Mouse (Mus musculus): ENCODE data around the gene Ypel2. TPM values are rescaled to one million over a fixed set of nuclear protein-coding genes. Genes with fewer than 3 reads are reported as not detected.

Gene Ypel2
- polyA plus RNA-seq, 1 experiment from 2014 or later, result 23.1 TPM

GRCm38 (mm10) chr11:87019431-87019830, 25.9 kb upstream of the Ypel2 start:
- Histone ChIP-seq H3K4me2 (no peak overlapping the region), H3K36me3 (no peaks in the 10 kb centered on the region), H3K9me3 (replicated peaks) (no peaks in the 10 kb centered on the region), H3K9ac (no peak overlapping the region), H3K27ac (no peak overlapping the region), H3K4me1 (replicated peaks) (no peaks in the 10 kb centered on the region), H3K4me3 (no peak overlapping the region), H3K27me3 (no peaks in the 10 kb centered on the region)
- no peak for ATAC-seq (replicated peaks; ENCODE audit: insufficient number of reproducible peaks, insufficient read depth, low FRiP score, low read depth)
- WGBS, result 82% methylated on average over 8 of the region's 8 CpGs

- no peaks in the 10 kb centered on the region for H3K4me1 ChIP-seq (replicated peaks)
- H3K27ac ChIP-seq, result no peak overlapping the region
- H3K4me2 ChIP-seq, result no peak overlapping the region
- no peak overlapping the region for H3K9ac ChIP-seq
- ATAC-seq (replicated peaks; ENCODE audit: insufficient number of reproducible peaks, insufficient read depth, low FRiP score, low read depth), result no peak
- H3K4me3 ChIP-seq, result no peak overlapping the region
- no peaks in the 10 kb centered on the region for H3K9me3 ChIP-seq (replicated peaks)
- H3K27me3 ChIP-seq, result no peaks in the 10 kb centered on the region
- H3K36me3 ChIP-seq, result no peaks in the 10 kb centered on the region
- WGBS, result 65% methylated on average over 4 of the region's 4 CpGs
Observed at GRCm38 (mm10) chr11:87018081-87018480, 24.6 kb upstream of the Ypel2 start.

GRCm38 (mm10) chr11:87015691-87016090, 22.2 kb upstream of the Ypel2 start:
- Histone ChIP-seq H3K4me1 (replicated peaks) (no peaks in the 10 kb centered on the region), H3K36me3 (no peaks in the 10 kb centered on the region), H3K9me3 (replicated peaks) (no peaks in the 10 kb centered on the region), H3K9ac (no peak overlapping the region), H3K27ac (no peak overlapping the region), H3K4me3 (no peak overlapping the region), H3K27me3 (no peaks in the 10 kb centered on the region), H3K4me2 (no peak overlapping the region)
- 73% methylated on average over 3 of the region's 3 CpGs for WGBS
- no peak for ATAC-seq (replicated peaks; ENCODE audit: insufficient number of reproducible peaks, insufficient read depth, low FRiP score, low read depth)

DNA sequence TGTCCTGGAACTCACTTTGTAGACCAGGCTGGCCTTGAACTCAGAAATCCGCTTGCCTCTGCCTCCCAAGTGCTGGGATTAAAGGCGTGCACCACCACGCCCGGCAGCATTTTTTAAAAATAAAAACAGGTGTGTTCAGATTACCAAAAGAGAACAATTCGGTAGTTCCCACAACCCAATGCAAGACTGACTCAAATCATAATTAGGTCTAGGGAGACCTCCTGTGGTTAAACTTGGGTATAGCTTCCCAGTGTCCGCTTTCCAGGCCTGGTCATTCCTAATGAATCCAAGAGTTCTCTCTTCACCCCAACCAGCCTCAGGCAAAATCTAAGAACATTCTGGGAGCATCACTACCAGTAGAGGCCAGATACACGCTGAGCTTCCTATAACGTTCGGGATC, 17.0 kb upstream of the Ypel2 start:
- ATAC-seq (replicated peaks; ENCODE audit: insufficient number of reproducible peaks, insufficient read depth, low FRiP score, low read depth), result 0 out of 2 replicates have a peak, but pooled peaks have one; percentile 43
- no peaks in the 10 kb centered on the region for H3K9me3 ChIP-seq (replicated peaks)
- H3K4me1 ChIP-seq (replicated peaks), result no peaks in the 10 kb centered on the region
- WGBS, result 18% methylated on average over 9 of the region's 9 CpGs
- no peak overlapping the region for H3K27ac ChIP-seq
- no peak overlapping the region for H3K9ac ChIP-seq
- H3K27me3 ChIP-seq, result no peaks in the 10 kb centered on the region
- H3K36me3 ChIP-seq, result no peaks in the 10 kb centered on the region
- H3K4me2 ChIP-seq, result no peak overlapping the region
- H3K4me3 ChIP-seq, result no peak overlapping the region

DNA sequence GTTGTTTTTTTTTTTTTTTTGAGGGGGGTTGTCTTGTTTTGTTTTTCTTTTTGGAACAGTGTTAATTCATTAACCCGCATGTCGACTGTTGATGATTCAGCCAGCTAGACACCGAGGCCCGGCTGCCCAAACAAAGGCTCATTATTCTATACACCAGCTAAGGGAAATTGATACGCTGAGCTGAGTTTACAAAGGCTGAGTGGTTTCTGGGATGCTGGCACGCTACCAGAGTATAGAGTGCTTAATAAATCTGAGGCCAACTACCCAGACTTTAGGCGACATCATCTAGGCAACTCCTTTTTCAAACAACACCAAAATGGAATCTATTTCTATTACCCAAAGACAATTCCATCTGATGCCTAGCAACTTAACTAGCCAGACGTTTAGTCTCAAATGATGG, 13.9 kb upstream of the Ypel2 start:
- no peaks in the 10 kb centered on the region for H3K36me3 ChIP-seq
- H3K27me3 ChIP-seq, result no peaks in the 10 kb centered on the region
- H3K9ac ChIP-seq, result no peak overlapping the region
- WGBS, result 51% methylated on average over 8 of the region's 8 CpGs
- no peak overlapping the region for H3K4me2 ChIP-seq
- no peak for ATAC-seq (replicated peaks; ENCODE audit: insufficient number of reproducible peaks, insufficient read depth, low FRiP score, low read depth)
- 0 out of 2 replicates have a peak overlapping the region, but pooled peaks have one; percentile 9 for H3K27ac ChIP-seq
- H3K9me3 ChIP-seq (replicated peaks), result no peaks in the 10 kb centered on the region
- H3K4me3 ChIP-seq, result no peak overlapping the region
- H3K4me1 ChIP-seq (replicated peaks), result peaks cover under 1% of the 10 kb centered on the region

- 57% methylated on average over 12 of the region's 12 CpGs for whole genome bisulfite sequencing
- H3K27ac ChIP-seq, result peak overlapping the region; percentile 61; the same call in 1 of the 2 replicates
- H3K4me2 ChIP-seq, result no peak overlapping the region
- H3K9ac ChIP-seq, result no peak overlapping the region
- peaks cover 5% of the 10 kb centered on the region for H3K4me1 ChIP-seq (replicated peaks)
- no peaks in the 10 kb centered on the region for H3K27me3 ChIP-seq
- ATAC-seq (replicated peaks; ENCODE audit: insufficient number of reproducible peaks, insufficient read depth, low FRiP score, low read depth), result no peak
- H3K4me3 ChIP-seq, result no peak overlapping the region
- no peaks in the 10 kb centered on the region for H3K36me3 ChIP-seq
- no peaks in the 10 kb centered on the region for H3K9me3 ChIP-seq (replicated peaks)
Observed at GRCm38 (mm10) chr11:87004960-87005755, 11.7 kb upstream of the Ypel2 start.

DNA sequence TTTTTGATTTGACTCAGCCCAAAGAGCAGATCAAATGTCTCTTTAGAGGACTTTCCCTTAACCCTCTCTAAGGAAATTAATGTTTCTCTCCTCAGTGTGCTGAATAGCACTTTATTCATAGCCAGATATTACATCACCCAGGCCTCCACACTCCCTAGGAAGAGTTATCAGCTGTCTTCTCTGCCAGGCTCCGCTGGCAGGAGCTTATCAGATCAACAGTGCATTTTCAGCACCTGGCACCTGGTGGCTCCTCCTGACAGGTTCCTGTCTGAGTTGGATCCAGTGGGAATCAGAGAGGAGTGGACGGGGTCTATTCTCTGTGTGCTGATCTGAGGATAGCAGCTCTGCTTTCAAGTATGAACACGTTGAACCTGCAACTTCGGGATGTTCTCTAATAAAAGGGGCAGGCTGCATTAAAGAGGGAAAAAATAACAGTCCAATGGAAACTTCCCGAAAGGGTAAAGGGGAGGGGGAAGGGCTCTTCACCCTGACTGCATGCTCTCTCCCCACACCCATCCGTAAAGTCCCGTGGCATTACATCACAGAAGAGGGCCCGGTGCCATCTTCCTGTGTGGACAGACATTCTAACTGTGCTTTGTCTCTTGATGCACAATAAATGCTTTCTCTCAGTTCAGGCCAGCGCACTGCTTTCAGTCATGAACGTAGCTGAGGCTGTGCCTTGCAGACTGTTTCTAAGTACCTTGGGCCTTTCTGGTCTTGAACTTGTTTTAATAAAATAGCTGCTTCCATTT, 8.7 kb upstream of the Ypel2 start:
- no peak for ATAC-seq (replicated peaks; ENCODE audit: insufficient number of reproducible peaks, insufficient read depth, low FRiP score, low read depth)
- Histone ChIP-seq H3K27ac (peak overlapping the region; percentile 8; the same call in 1 of the 2 replicates), H3K4me3 (no peak overlapping the region), H3K36me3 (no peaks in the 10 kb centered on the region), H3K4me1 (replicated peaks) (peaks cover 5% of the 10 kb centered on the region), H3K9ac (no peak overlapping the region), H3K27me3 (no peaks in the 10 kb centered on the region), H3K4me2 (no peak overlapping the region), H3K9me3 (replicated peaks) (no peaks in the 10 kb centered on the region)
- 52% methylated on average over 10 of the region's 10 CpGs for WGBS

- H3K36me3 ChIP-seq, result no peaks in the 10 kb centered on the region
- no peaks in the 10 kb centered on the region for H3K9me3 ChIP-seq (replicated peaks)
- H3K9ac ChIP-seq, result no peak overlapping the region
- no peak overlapping the region for H3K27ac ChIP-seq
- H3K27me3 ChIP-seq, result no peaks in the 10 kb centered on the region
- H3K4me1 ChIP-seq (replicated peaks), result peaks cover 5% of the 10 kb centered on the region
- no peak overlapping the region for H3K4me3 ChIP-seq
- H3K4me2 ChIP-seq, result no peak overlapping the region
- 68% methylated on average over 8 of the region's 8 CpGs for WGBS
- ATAC-seq (replicated peaks; ENCODE audit: insufficient number of reproducible peaks, insufficient read depth, low FRiP score, low read depth), result no peak
Observed at GRCm38 (mm10) chr11:87001217-87001616, 7.7 kb upstream of the Ypel2 start.

DNA sequence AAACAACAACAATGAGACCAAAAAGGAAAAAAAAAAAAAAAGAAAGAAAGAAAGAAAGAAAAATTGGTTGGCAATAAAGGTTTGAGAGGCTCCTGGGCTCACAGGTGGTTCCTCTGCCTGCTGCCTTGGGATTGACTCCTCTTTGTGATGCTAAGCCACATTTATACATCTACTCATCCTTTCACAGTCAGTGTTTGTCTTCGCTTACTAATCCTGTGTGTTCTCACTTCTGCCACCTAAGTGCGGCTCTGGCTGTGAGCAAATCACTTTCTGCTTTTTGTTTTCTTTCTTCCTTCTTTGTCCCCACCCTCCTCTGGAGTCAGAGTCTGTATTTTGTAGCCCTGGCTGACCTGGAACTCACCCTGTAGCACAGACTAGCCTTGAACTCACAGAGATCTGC, 2.8 kb upstream of the Ypel2 start:
- no peaks in the 10 kb centered on the region for H3K9me3 ChIP-seq (replicated peaks)
- H3K4me3 ChIP-seq, result no peak overlapping the region
- H3K9ac ChIP-seq, result no peak overlapping the region
- peak overlapping the region; percentile 35; the same call in 1 of the 2 replicates for H3K27ac ChIP-seq
- H3K36me3 ChIP-seq, result no peaks in the 10 kb centered on the region
- H3K4me1 ChIP-seq (replicated peaks), result peaks cover 29% of the 10 kb centered on the region
- H3K4me2 ChIP-seq, result no peak overlapping the region
- H3K27me3 ChIP-seq, result no peaks in the 10 kb centered on the region
- 65% methylated on average over 2 of the region's 2 CpGs for WGBS
- no peak for ATAC-seq (replicated peaks; ENCODE audit: insufficient number of reproducible peaks, insufficient read depth, low FRiP score, low read depth)

DNA sequence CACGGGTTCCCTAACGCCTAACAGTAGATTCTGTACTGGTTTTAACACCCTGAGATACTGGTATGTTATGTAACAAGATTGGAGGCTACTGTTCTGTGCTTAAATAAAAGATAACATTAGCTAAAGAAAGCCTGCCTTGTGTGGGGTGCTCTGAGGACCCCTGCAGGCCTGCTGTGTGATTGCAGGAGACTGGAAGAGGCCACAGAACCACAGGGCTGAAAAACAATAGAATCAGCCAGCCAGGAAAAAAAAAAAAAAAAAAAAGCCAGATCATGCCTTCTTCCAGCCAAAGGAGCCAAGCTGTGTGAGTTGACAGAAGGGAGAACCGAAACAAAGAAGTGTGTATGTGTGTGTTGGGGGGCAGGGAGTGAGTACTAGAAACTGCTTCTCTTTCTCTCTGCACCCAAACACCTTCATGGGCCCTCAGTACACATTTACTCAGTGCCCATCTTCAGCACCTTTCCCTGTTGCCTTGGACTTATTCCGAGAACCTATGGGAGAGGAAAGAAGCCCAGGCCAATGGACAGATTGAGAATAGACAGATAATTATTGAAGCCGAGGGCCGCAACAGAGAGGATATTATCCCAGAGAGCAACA, 2.2 kb upstream of the Ypel2 start:
- no peak for ATAC-seq (replicated peaks; ENCODE audit: insufficient number of reproducible peaks, insufficient read depth, low FRiP score, low read depth)
- peak overlapping the region; percentile 98 for H3K27ac ChIP-seq
- peaks cover 32% of the 10 kb centered on the region for H3K4me1 ChIP-seq (replicated peaks)
- H3K9ac ChIP-seq, result no peak overlapping the region
- H3K36me3 ChIP-seq, result no peaks in the 10 kb centered on the region
- no peaks in the 10 kb centered on the region for H3K9me3 ChIP-seq (replicated peaks)
- 33% methylated on average over 6 of the region's 6 CpGs for WGBS
- H3K27me3 ChIP-seq, result no peaks in the 10 kb centered on the region
- H3K4me2 ChIP-seq, result no peak overlapping the region
- no peak overlapping the region for H3K4me3 ChIP-seq

GRCm38 (mm10) chr11:86994791-86995624, 1.5 kb upstream of the Ypel2 start:
- H3K9ac ChIP-seq, result no peak overlapping the region
- peaks cover 38% of the 10 kb centered on the region for H3K4me1 ChIP-seq (replicated peaks)
- H3K27ac ChIP-seq, result peak overlapping the region; percentile 98
- no peaks in the 10 kb centered on the region for H3K36me3 ChIP-seq
- no peak overlapping the region for H3K4me3 ChIP-seq
- H3K4me2 ChIP-seq, result no peak overlapping the region
- H3K9me3 ChIP-seq (replicated peaks), result no peaks in the 10 kb centered on the region
- no peak for ATAC-seq (replicated peaks; ENCODE audit: insufficient number of reproducible peaks, insufficient read depth, low FRiP score, low read depth)
- no peaks in the 10 kb centered on the region for H3K27me3 ChIP-seq
- WGBS, result 52% methylated on average over 10 of the region's 10 CpGs

Data from heart, embryonic 15.5 days (tissue).